Mouse (Mus musculus): Measurements from ENCODE around the gene Otud7b.

DNA sequence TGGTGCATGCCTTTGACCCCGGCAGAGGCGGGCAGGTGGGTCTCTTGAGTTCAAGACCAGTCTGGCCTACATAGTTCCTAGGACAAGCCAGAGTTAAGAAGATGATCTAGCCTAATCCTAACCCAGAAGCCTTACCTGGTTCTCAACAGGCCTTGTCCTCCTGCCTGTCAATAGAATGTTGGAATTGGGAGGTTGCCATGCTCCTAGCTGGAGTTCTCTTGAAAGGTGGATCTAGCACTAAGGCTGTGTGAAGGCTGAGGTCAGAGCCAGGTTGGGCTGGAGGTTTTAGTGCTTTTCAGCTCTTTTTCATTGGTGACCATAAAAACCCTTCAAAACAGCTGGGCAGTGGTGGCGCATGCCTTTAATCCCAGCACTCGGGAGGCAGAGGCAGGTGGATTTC is 74.1 kb downstream of the Otud7b start:
- TF ChIP-seq CTCF (IDR thresholded peaks at IDR 0.05; ENCODE audit: extremely low read depth, insufficient read length, insufficient replicate concordance, low read depth, low read length) (no peak), POLR2A (IDR thresholded peaks at IDR 0.05; ENCODE audit: low read depth, low read length) (no peak)
